Mouse (Mus musculus): ENCODE data around the gene Zfhx3. TPM values are rescaled to one million over a fixed set of nuclear protein-coding genes. Genes with fewer than 3 reads are reported as not detected.

The Zfhx3 gene
- total RNA-seq, 2 experiments from 2014 or later = 3.5 to 5.9 TPM

GRCm38 (mm10) chr8:108563934-108564564, 621.6 kb downstream of the Zfhx3 start:
- intact Hi-C loops (cut with DNase I) = no loop called here
- no peak for DNase-seq (ENCODE audit: low spot score in 2 of 2)

- intact Hi-C loops (cut with DNase I) = no loop called here
- peak; percentile 45 to 53 for DNase-seq (ENCODE audit: low spot score in 2 of 2)
These were observed 623.6 kb downstream of the Zfhx3 start for GRCm38 (mm10) chr8:108566035-108566434.

GRCm38 (mm10) chr8:108573295-108574017, 631.0 kb downstream of the Zfhx3 start:
- intact Hi-C loops (cut with DNase I) = no loop called here
- DNase-seq (ENCODE audit: low spot score in 2 of 2) = no peak

GRCm38 (mm10) chr8:108574101-108574500, 631.7 kb downstream of the Zfhx3 start:
- intact Hi-C loops (cut with DNase I) = no loop called here
- peak in 1 of 2 experiments; percentile 7 for DNase-seq (ENCODE audit: low spot score in 2 of 2)

- intact Hi-C loops (cut with DNase I) = no loop called here
- DNase-seq (ENCODE audit: low spot score in 2 of 2) = no peak
These were observed 635.1 kb downstream of the Zfhx3 start for GRCm38 (mm10) chr8:108577571-108577970.

- intact Hi-C loops (cut with DNase I) = no loop called here
- no peak for DNase-seq (ENCODE audit: low spot score in 2 of 2)
These were observed 635.9 kb downstream of the Zfhx3 start for GRCm38 (mm10) chr8:108578388-108578787.

GRCm38 (mm10) chr8:108579808-108580207, 637.4 kb downstream of the Zfhx3 start:
- intact Hi-C loops (cut with DNase I) = no loop called here
- DNase-seq (ENCODE audit: low spot score in 2 of 2) = no peak

GRCm38 (mm10) chr8:108580364-108580763, 637.9 kb downstream of the Zfhx3 start:
- no peak for DNase-seq (ENCODE audit: low spot score in 2 of 2)
- intact Hi-C loops (cut with DNase I) = no loop called here

GRCm38 (mm10) chr8:108581557-108581956, 639.1 kb downstream of the Zfhx3 start:
- intact Hi-C loops (cut with DNase I) = no loop called here
- no peak for DNase-seq (ENCODE audit: low spot score in 2 of 2)

- intact Hi-C loops (cut with DNase I) = no loop called here
- DNase-seq (ENCODE audit: low spot score in 2 of 2) = no peak
These were observed 639.8 kb downstream of the Zfhx3 start for GRCm38 (mm10) chr8:108582251-108582650.

GRCm38 (mm10) chr8:108583261-108583660, 640.8 kb downstream of the Zfhx3 start:
- DNase-seq (ENCODE audit: low spot score in 2 of 2) = no peak
- intact Hi-C loops (cut with DNase I) = no loop called here

GRCm38 (mm10) chr8:108583867-108584661, 641.6 kb downstream of the Zfhx3 start:
- intact Hi-C loops (cut with DNase I) = no loop called here
- no peak for DNase-seq (ENCODE audit: low spot score in 2 of 2)

- intact Hi-C loops (cut with DNase I) = no loop called here
- DNase-seq (ENCODE audit: low spot score in 2 of 2) = no peak
These were observed 642.2 kb downstream of the Zfhx3 start for GRCm38 (mm10) chr8:108584662-108584978.

GRCm38 (mm10) chr8:108591037-108591436, 648.6 kb downstream of the Zfhx3 start:
- intact Hi-C loops (cut with DNase I) = no loop called here
- no peak for DNase-seq (ENCODE audit: low spot score in 2 of 2)

GRCm38 (mm10) chr8:108592028-108592724, 649.7 kb downstream of the Zfhx3 start:
- no peak for DNase-seq (ENCODE audit: low spot score in 2 of 2)
- intact Hi-C loops (cut with DNase I) = no loop called here

GRCm38 (mm10) chr8:108592990-108593589, 650.6 kb downstream of the Zfhx3 start:
- intact Hi-C loops (cut with DNase I) = no loop called here
- DNase-seq (ENCODE audit: low spot score in 2 of 2) = no peak

GRCm38 (mm10) chr8:108593891-108594290, 651.4 kb downstream of the Zfhx3 start:
- DNase-seq (ENCODE audit: low spot score in 2 of 2) = no peak
- intact Hi-C loops (cut with DNase I) = no loop called here

GRCm38 (mm10) chr8:108594361-108595060, 652.1 kb downstream of the Zfhx3 start:
- DNase-seq (ENCODE audit: low spot score in 2 of 2) = no peak
- intact Hi-C loops (cut with DNase I) = no loop called here

GRCm38 (mm10) chr8:108595061-108595419, 652.6 kb downstream of the Zfhx3 start:
- DNase-seq (ENCODE audit: low spot score in 2 of 2) = no peak
- intact Hi-C loops (cut with DNase I) = no loop called here

Data from left cerebral cortex, postnatal 36 days (tissue).